Mouse (Mus musculus) megakaryocyte, embryonic 14.5 days (primary cell): ENCODE measurements around the gene Traf7.

Experiments used
- FLI1 ChIP-seq: IDR thresholded peaks from 2 replicates; pipeline ENCODE4 v1.6.1; 2012; ENCODE audit warnings: low read length, inconsistent platforms, mixed read lengths
- GATA1 ChIP-seq: IDR thresholded peaks from 3 replicates; pipeline ENCODE4 v1.6.1; 2012; ENCODE audit warnings: mixed read lengths, low read length, inconsistent platforms, borderline replicate concordance

DNA sequence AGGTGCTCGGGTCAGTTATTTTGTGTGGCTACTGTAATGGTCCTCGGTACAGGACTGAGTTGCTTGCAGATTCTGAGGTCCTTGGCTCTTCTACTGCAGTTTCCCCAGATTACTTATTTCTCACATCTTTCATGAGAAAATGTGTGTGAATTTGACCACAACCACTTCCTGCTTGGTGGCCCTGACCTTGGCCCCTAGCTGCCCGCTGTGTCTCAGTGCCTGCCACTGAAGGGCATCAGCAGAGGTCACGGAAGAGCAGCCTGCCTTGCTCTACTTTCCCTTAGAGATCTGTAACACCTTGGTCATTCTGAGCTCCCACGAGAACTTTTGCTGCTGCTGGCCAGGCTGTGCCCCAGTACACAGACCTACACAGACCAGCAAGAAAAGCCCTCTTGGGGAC, 35.9 kb upstream of the Traf7 start:
- no peak for TF ChIP-seq GATA1
- no peak for TF ChIP-seq FLI1
